Mouse (Mus musculus): ENCODE data around the gene Olig1.
"Not testable (repeated sequence)": the region's sequence is repeated elsewhere in the genome, so short reads cannot be mapped to it uniquely, and the experiment has no call there.

The Olig1 gene

GRCm38 (mm10) chr16:91246292-91246691, 23.3 kb upstream of the Olig1 start:
- in situ Hi-C loops (cut with MboI), result no loop called here

- in situ Hi-C loops (cut with MboI), result not testable (repeated sequence)
These were observed 14.0 kb upstream of the Olig1 start for GRCm38 (mm10) chr16:91255419-91256164.

- in situ Hi-C loops (cut with MboI), result no loop called here
These were observed 10.6 kb upstream of the Olig1 start for GRCm38 (mm10) chr16:91258956-91259355.

GRCm38 (mm10) chr16:91260861-91261260, 8.7 kb upstream of the Olig1 start:
- in situ Hi-C loops (cut with MboI), result no loop called here

GRCm38 (mm10) chr16:91262467-91263220, 6.9 kb upstream of the Olig1 start:
- in situ Hi-C loops (cut with MboI), result no loop called here

GRCm38 (mm10) chr16:91265972-91266371, 3.6 kb upstream of the Olig1 start:
- in situ Hi-C loops (cut with MboI), result no loop called here

GRCm38 (mm10) chr16:91268724-91269452, 684 bp upstream of the Olig1 start:
- in situ Hi-C loops (cut with MboI), result no loop called here

- in situ Hi-C loops (cut with MboI), result no loop called here
These were observed 820 bp downstream of the Olig1 start for GRCm38 (mm10) chr16:91270212-91270971.

GRCm38 (mm10) chr16:91270982-91271549, 1.5 kb downstream of the Olig1 start:
- in situ Hi-C loops (cut with MboI), result no loop called here

- in situ Hi-C loops (cut with MboI), result no loop called here
These were observed 2.1 kb downstream of the Olig1 start for GRCm38 (mm10) chr16:91271634-91272033.

- in situ Hi-C loops (cut with MboI), result no loop called here
These were observed 10.9 kb downstream of the Olig1 start for GRCm38 (mm10) chr16:91280516-91280915.

- in situ Hi-C loops (cut with MboI), result no loop called here
These were observed 22.5 kb downstream of the Olig1 start for GRCm38 (mm10) chr16:91292080-91292479.

- in situ Hi-C loops (cut with MboI), result no loop called here
These were observed 23.3 kb downstream of the Olig1 start for GRCm38 (mm10) chr16:91292719-91293333.

GRCm38 (mm10) chr16:91297726-91298125, 28.2 kb downstream of the Olig1 start:
- in situ Hi-C loops (cut with MboI), result no loop called here

- in situ Hi-C loops (cut with MboI), result no loop called here
These were observed 29.8 kb downstream of the Olig1 start for GRCm38 (mm10) chr16:91299412-91299811.

- in situ Hi-C loops (cut with MboI), result no loop called here
These were observed 31.3 kb downstream of the Olig1 start for GRCm38 (mm10) chr16:91300641-91301441.

- in situ Hi-C loops (cut with MboI), result no loop called here
These were observed 31.9 kb downstream of the Olig1 start for GRCm38 (mm10) chr16:91301454-91301853.

GRCm38 (mm10) chr16:91303776-91304709, 34.5 kb downstream of the Olig1 start:
- in situ Hi-C loops (cut with MboI), result no loop called here

- in situ Hi-C loops (cut with MboI), result no loop called here
These were observed 36.0 kb downstream of the Olig1 start for GRCm38 (mm10) chr16:91305512-91306111.
